Mouse (Mus musculus): ENCODE measurements around the gene Tbc1d22a.
"Not testable (repeated sequence)": the region's sequence is repeated elsewhere in the genome, so short reads cannot be mapped to it uniquely, and the experiment has no call there.

GRCm38 (mm10) chr15:86177703-86178251 is 36.5 kb upstream of the Tbc1d22a start:
- TF ChIP-seq CTCF (IDR thresholded peaks at IDR 0.05; ENCODE audit: control insufficient read depth, insufficient read depth, low read length); POLR2A (IDR thresholded peaks at IDR 0.05; ENCODE audit: borderline replicate concordance, control insufficient read depth, low read depth, low read length): not testable (repeated sequence)

All from bone marrow, adult 2 months (tissue).